Mouse (Mus musculus) liver, embryonic 15.5 days (tissue): ENCODE data around the gene Pmepa1. TPM values are rescaled to one million over a fixed set of nuclear protein-coding genes. Genes with fewer than 3 reads are reported as not detected.

Experiments used
- polyA plus RNA-seq: library from polyadenylated mRNA; unstranded; fragments of >200 nt; fragmentation: Nextera tagmentation; extraction: Ambion mirVana; gene quantifications from 2 replicates; pipeline ENCODE4 v1.2.1, GENCODE M21; 2015

Pmepa1 gene
- polyA plus RNA-seq, 1 experiment from 2014 or later: 0.12 TPM

Other genes with a start within 250 kb of the Pmepa1 start
- 0.03 and 0.07 TPM in 2 replicates for gene Ctcfl, start 157.0 kb downstream of the Pmepa1 start, polyA plus RNA-seq
- gene Pck1, start 123.5 kb downstream of the Pmepa1 start, polyA plus RNA-seq: 0.54 and 0.66 TPM in 2 replicates
- gene Zbp1, start 57.6 kb downstream of the Pmepa1 start, polyA plus RNA-seq: 0.84 and 0.86 TPM in 2 replicates
- not detected in 2 replicates for gene 1700021F07Rik, start 246.1 kb upstream of the Pmepa1 start, polyA plus RNA-seq